15 mouse cellular contexts compared by ENCODE assay signal in the genomic region with DNA sequence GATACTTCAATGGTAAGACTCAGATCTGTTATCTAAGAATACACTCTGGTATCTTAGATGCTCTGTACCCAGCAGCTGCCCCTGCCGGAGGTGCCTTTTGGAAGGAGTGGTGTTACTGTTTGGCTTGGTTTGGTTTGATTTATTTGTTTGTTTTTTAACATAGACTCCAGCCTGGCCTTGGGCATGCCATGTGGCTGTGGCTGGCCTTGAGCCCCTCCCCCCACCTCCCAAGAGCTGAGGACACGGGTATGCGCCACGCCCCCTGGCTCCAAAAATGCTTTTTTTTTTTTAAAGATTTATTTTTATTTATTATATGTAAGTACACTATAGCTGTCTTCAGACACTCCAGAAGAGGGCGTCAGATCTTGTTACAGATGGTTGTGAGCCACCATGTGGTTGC.
"Had no signal": no experiment of that assay in that cellular context is flagged by ENCODE, and none has a peak within 500 bp of the region (broad histone marks: within the 10 kb centered on the region; RNA-seq: fewer than 3 reads in every experiment).

No protein-coding gene starts in this region.

- H3K36me3 ChIP-seq: midbrain, embryonic 12.5 days; neural tube, embryonic 15.5 days had no signal

- H3K4me3 ChIP-seq: kidney, embryonic 15.5 days; limb, embryonic 12.5 days; liver, embryonic 13.5 days; midbrain, embryonic 12.5 days; neural tube, embryonic 15.5 days had no signal

- ATAC-seq: intestine, embryonic 16.5 days; liver, postnatal 0 days; midbrain, embryonic 16.5 days had no signal

- H3K9ac ChIP-seq: kidney, embryonic 15.5 days; limb, embryonic 12.5 days; liver, embryonic 13.5 days; liver, postnatal 0 days; neural tube, embryonic 15.5 days had no signal

- H3K27ac ChIP-seq: kidney, embryonic 15.5 days; liver, embryonic 13.5 days had no signal

- H3K4me2 ChIP-seq: kidney, embryonic 15.5 days; limb, embryonic 12.5 days; liver, embryonic 13.5 days; midbrain, embryonic 12.5 days; neural tube, embryonic 15.5 days had no signal

- DNase-seq: kidney, adult 2 months; kidney, postnatal 14 days; liver; liver, embryonic 13.5 days; liver, postnatal 0 days; right cerebral cortex, adult 18-20 months; right cerebral cortex, postnatal 25 days; thymus, adult 2 months; thymus, postnatal 25 days had no signal

- H3K27me3 ChIP-seq: kidney, embryonic 15.5 days; limb, embryonic 12.5 days; liver, embryonic 13.5 days; midbrain, embryonic 12.5 days; neural tube, embryonic 15.5 days had no signal

- H3K9me3 ChIP-seq: kidney, embryonic 15.5 days; limb, embryonic 12.5 days; liver, embryonic 13.5 days; midbrain, embryonic 12.5 days; neural tube, embryonic 15.5 days had no signal
